Mouse (Mus musculus): ENCODE measurements around the gene Gnaq. TPM values are rescaled to one million over a fixed set of nuclear protein-coding genes. Genes with fewer than 3 reads are reported as not detected.

Gnaq gene
- total and polyA plus RNA-seq, 2 experiments from 2014 or later, result 89.3 to 120 TPM

DNA sequence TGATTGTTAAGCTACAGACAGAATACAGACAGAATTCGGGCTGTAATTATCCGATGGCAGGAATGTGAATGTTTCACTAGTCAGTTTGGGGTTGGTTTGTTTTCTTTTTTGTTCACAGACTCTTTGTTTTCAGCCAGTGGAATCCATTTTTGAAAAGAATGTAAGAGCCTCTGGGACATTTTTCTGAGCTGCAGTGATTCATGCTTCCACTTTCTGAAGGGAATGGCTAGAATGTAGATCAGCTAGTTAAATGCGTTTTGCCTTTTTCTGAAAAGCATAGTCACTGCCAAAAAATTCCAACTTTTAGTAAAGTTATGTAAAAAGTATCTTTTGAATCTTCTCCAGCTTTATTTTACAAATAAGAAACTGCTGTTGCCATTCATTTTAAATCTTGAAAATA, 118.3 kb downstream of the Gnaq start:
- 29% methylated on average over 3 of the region's 3 CpGs for WGBS

DNA sequence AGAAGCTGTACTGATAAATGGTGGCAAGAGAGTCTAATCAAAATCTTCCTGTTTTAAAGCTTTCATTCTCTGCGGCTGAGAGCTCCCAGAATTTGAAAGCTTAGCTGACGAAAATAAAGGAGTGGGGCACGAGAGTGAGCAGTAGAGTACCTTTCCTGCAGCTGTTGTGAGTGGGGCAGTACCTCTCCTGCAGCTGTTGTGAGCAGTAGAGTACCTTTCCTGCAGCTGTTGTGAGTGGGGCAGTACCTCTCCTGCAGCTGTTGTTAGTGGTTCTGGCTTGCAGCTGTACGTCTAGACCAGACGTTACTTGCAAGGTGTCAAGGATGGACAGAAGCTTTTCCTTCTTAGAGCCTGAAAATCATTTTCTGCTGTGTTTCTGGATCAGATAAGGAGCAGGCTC, 119.2 kb downstream of the Gnaq start:
- H3K4me3 ChIP-seq (ENCODE audit: low read depth, low read length), result no peak overlapping the region
- ATAC-seq (ENCODE audit: low FRiP score) (no peak), DNase-seq (ENCODE audit: low spot score) (no peak)
- no peaks in the 10 kb centered on the region for H3K27me3 ChIP-seq (ENCODE audit: insufficient read depth, low read length)
- WGBS, result 53% methylated on average over 5 of the region's 5 CpGs
- no peak overlapping the region for H3K9ac ChIP-seq (replicated peaks; ENCODE audit: low read length, poor library complexity, severe bottlenecking)
- H3K4me1 ChIP-seq (ENCODE audit: insufficient read depth, low read length), result peaks cover 10% of the 10 kb centered on the region; the same call in 1 of the 2 replicates
- H3K4me2 ChIP-seq (ENCODE audit: low read depth, low read length, poor library complexity, severe bottlenecking), result no peak overlapping the region
- no peak overlapping the region for H3K27ac ChIP-seq (ENCODE audit: low read depth, low read length)
- no peaks in the 10 kb centered on the region for H3K36me3 ChIP-seq (ENCODE audit: insufficient read depth, low read length)
- no peaks in the 10 kb centered on the region for H3K9me3 ChIP-seq (ENCODE audit: low read length)
- no peak for TF ChIP-seq CTCF (IDR thresholded peaks at IDR 0.05)

More for the DNA sequence above, 118.3 kb downstream of the Gnaq start:
- Histone ChIP-seq H3K36me3 (ENCODE audit: insufficient read depth, low read length) (no peaks in the 10 kb centered on the region), H3K9ac (replicated peaks; ENCODE audit: low read length, poor library complexity, severe bottlenecking) (no peak overlapping the region), H3K27ac (ENCODE audit: low read depth, low read length) (0 out of 2 replicates have a peak overlapping the region, but pooled peaks have one; percentile 43), H3K9me3 (ENCODE audit: low read length) (no peaks in the 10 kb centered on the region), H3K4me3 (ENCODE audit: low read depth, low read length) (no peak overlapping the region), H3K27me3 (ENCODE audit: insufficient read depth, low read length) (no peaks in the 10 kb centered on the region), H3K4me1 (ENCODE audit: insufficient read depth, low read length) (peaks cover 10% of the 10 kb centered on the region; the same call in 1 of the 2 replicates), H3K4me2 (ENCODE audit: low read depth, low read length, poor library complexity, severe bottlenecking) (no peak overlapping the region)
- DNase-seq (ENCODE audit: low spot score), result no peak
- no peak for TF ChIP-seq CTCF (IDR thresholded peaks at IDR 0.05)
- no peak for ATAC-seq (ENCODE audit: low FRiP score)

DNA sequence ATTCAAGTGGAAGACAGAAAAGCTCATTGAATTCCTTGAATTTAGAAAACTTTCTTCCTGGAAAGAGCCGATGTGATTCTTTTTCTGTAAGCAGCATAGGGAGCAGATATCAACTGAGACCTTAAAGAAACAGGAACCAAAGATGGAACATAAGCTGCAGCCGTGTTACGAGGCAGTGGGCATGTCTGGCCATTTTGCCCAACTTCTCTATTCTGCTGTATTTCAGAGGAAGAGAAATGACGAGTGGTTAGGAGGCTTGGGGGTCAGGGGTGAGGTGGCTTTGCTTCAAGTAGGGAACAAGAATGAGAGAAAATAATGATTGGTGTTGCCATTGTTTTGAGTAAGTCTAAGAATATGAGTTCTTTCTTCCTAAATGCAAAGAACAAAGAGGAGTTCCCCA, 120.1 kb downstream of the Gnaq start:
- H3K9ac ChIP-seq (replicated peaks; ENCODE audit: low read length, poor library complexity, severe bottlenecking), result no peak overlapping the region
- no peak overlapping the region for H3K27ac ChIP-seq (ENCODE audit: low read depth, low read length)
- no peak for TF ChIP-seq CTCF (IDR thresholded peaks at IDR 0.05)
- DNase-seq (ENCODE audit: low spot score), result no peak
- H3K4me3 ChIP-seq (ENCODE audit: low read depth, low read length), result no peak overlapping the region
- 69% methylated on average over 4 of the region's 4 CpGs for WGBS
- no peaks in the 10 kb centered on the region for H3K27me3 ChIP-seq (ENCODE audit: insufficient read depth, low read length)
- H3K36me3 ChIP-seq (ENCODE audit: insufficient read depth, low read length), result no peaks in the 10 kb centered on the region
- no peak for ATAC-seq (ENCODE audit: low FRiP score)
- no peaks in the 10 kb centered on the region for H3K9me3 ChIP-seq (ENCODE audit: low read length)
- peaks cover 10% of the 10 kb centered on the region; the same call in 1 of the 2 replicates for H3K4me1 ChIP-seq (ENCODE audit: insufficient read depth, low read length)
- no peak overlapping the region for H3K4me2 ChIP-seq (ENCODE audit: low read depth, low read length, poor library complexity, severe bottlenecking)

DNA sequence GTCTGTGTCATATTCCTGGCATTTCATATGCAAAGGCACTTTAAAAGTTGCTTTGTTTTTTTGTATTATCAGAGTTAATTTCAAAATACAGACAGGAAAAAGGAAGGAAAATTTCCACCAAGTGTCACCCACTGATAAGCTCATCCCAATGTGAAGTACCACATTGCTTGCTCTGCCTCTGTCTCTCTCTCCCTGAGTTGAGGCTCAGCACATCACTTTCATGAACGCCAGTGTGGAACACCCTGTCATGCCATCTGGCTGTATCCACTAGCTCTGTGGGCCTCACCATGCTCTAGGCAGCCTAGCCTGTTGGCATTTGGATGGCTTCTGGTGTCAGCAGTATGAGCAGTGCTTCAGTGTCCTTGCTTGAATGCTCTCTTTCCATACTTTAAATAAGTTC, 122.2 kb downstream of the Gnaq start:
- no peak for TF ChIP-seq CTCF (IDR thresholded peaks at IDR 0.05)
- Histone ChIP-seq H3K4me1 (ENCODE audit: insufficient read depth, low read length) (peaks cover 10% of the 10 kb centered on the region; the same call in 1 of the 2 replicates), H3K4me2 (ENCODE audit: low read depth, low read length, poor library complexity, severe bottlenecking) (no peak overlapping the region), H3K9ac (replicated peaks; ENCODE audit: low read length, poor library complexity, severe bottlenecking) (no peak overlapping the region), H3K27me3 (ENCODE audit: insufficient read depth, low read length) (no peaks in the 10 kb centered on the region), H3K9me3 (ENCODE audit: low read length) (no peaks in the 10 kb centered on the region), H3K36me3 (ENCODE audit: insufficient read depth, low read length) (no peaks in the 10 kb centered on the region), H3K27ac (ENCODE audit: low read depth, low read length) (no peak overlapping the region), H3K4me3 (ENCODE audit: low read depth, low read length) (no peak overlapping the region)
- no peak for DNase-seq (ENCODE audit: low spot score)
- WGBS, result 63% methylated on average over 1 of the region's 1 CpGs
- ATAC-seq (ENCODE audit: low FRiP score), result no peak

DNA sequence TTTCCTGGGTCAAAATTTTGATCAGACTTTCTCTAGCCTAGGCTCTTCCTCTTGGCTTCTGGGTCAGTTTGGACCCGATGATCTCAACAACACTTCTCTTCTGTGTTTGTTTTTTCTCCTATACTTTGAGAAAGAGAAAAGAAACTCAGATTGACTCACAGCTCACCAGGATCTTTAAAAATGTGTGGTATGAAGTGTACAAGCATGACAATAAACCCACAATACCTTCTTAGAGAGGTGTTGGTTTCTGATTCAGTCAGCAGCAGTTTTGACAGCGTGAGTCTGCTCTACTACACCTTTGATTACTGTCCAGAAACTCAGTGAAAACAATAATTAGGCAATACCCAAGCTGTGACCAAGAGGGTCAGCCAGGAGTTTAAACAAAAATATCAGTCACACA, 122.7 kb downstream of the Gnaq start:
- H3K27ac ChIP-seq (ENCODE audit: low read depth, low read length), result no peak overlapping the region
- H3K9ac ChIP-seq (replicated peaks; ENCODE audit: low read length, poor library complexity, severe bottlenecking), result no peak overlapping the region
- TF ChIP-seq CTCF (IDR thresholded peaks at IDR 0.05), result no peak
- no peak overlapping the region for H3K4me2 ChIP-seq (ENCODE audit: low read depth, low read length, poor library complexity, severe bottlenecking)
- H3K27me3 ChIP-seq (ENCODE audit: insufficient read depth, low read length), result no peaks in the 10 kb centered on the region
- no peaks in the 10 kb centered on the region for H3K9me3 ChIP-seq (ENCODE audit: low read length)
- no peak overlapping the region for H3K4me3 ChIP-seq (ENCODE audit: low read depth, low read length)
- no peaks in the 10 kb centered on the region for H3K36me3 ChIP-seq (ENCODE audit: insufficient read depth, low read length)
- DNase-seq (ENCODE audit: low spot score) (no peak), ATAC-seq (ENCODE audit: low FRiP score) (no peak)
- H3K4me1 ChIP-seq (ENCODE audit: insufficient read depth, low read length), result peaks cover 10% of the 10 kb centered on the region; the same call in 1 of the 2 replicates
- WGBS, result 79% methylated on average over 2 of the region's 2 CpGs

DNA sequence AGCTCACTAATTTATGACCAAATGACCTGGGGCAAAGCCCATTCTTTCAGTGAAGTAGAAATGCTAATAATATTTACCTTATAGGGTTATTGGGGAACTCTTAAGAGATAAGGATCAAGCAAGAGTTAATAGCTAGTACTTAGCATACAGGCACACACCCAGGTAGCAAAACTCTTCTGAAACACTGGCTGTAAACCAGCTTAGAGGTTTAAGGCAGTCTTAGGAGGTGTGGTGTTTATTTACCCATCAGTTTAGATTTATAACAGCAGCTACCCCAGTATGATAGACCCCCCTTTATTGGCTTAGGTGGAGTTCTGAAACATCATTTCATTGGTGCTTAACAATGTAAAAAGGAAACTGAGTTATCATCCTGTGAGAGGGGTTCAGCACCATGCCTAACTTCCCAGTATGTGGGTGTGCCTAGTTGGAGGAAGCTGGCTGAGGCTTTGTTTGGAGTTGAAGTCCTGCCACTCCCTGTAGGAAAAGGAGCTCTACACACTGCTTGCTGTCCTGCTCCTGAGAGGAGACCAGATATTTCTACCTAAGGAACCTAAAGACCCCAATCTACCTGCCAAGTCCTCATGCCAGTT, 126.2 kb downstream of the Gnaq start:
- Histone ChIP-seq H3K9ac (replicated peaks; ENCODE audit: low read length, poor library complexity, severe bottlenecking) (no peak overlapping the region), H3K4me1 (ENCODE audit: insufficient read depth, low read length) (no peaks in the 10 kb centered on the region), H3K4me2 (ENCODE audit: low read depth, low read length, poor library complexity, severe bottlenecking) (no peak overlapping the region), H3K36me3 (ENCODE audit: insufficient read depth, low read length) (no peaks in the 10 kb centered on the region), H3K4me3 (ENCODE audit: low read depth, low read length) (no peak overlapping the region), H3K27me3 (ENCODE audit: insufficient read depth, low read length) (no peaks in the 10 kb centered on the region), H3K27ac (ENCODE audit: low read depth, low read length) (no peak overlapping the region), H3K9me3 (ENCODE audit: low read length) (no peaks in the 10 kb centered on the region)
- DNase-seq (ENCODE audit: low spot score) (no peak), ATAC-seq (ENCODE audit: low FRiP score) (no peak)
- TF ChIP-seq CTCF (IDR thresholded peaks at IDR 0.05), result no peak

Data from midbrain, postnatal 0 days (tissue).